Mouse (Mus musculus): ENCODE data around the gene Nusap1. TPM values are rescaled to one million over a fixed set of nuclear protein-coding genes. Genes with fewer than 3 reads are reported as not detected.
A peak's percentile ranks its signal among the peaks of the same experiment; 100 is the strongest.

Nusap1 gene
- polyA plus RNA-seq (2015; fragmentation: Nextera tagmentation; extraction: Ambion mirVana), result 79.5 and 79.7 TPM in 2 replicates

DNA sequence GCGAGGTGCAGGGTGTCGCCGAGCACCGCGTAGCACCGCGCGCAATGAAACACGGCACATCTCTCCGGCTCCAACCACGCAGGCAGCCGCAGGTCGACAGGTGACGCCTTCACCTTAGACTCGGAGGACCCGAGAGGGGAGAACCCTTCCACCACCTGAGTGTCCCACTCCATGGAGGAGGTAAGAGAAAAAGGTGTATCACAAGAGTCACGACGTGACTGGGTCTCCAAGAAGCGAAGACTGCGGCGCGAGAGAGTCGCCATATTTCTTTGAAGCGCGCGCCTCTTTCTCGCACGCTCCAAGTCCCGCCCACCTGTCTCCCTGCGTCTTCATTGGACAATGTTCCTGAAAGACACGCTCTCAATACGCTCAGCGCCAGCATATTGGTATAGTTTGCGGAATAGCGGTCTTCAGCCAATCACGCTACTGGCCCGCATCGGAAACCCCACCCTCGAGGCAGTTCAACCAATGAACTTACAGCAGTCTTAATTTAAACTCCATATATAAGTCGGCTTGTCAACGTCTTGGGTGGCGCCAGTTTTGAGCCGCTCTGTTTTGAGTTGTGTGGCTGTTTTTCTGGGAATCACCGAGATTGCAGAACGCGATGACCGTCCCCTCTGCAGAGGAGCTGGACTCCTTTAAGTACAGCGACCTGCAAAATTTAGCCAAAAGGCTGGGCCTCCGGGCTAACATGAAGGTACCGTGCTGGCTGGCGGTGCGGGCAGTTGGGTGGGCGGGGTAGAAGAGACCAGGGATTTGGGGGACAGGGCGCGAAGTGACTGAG, at the start of gene Nusap1, which contains the start of gene Oip5:
Gene Nusap1, plus strand, starts transcription at position 100 of the 784 bp plus-strand sequence.
Gene Oip5, minus strand, starts transcription at position 271 of the 784 bp plus-strand sequence.
- H3K9me3 ChIP-seq, result no peaks in the 10 kb centered on the region
- peaks cover 29% of the 10 kb centered on the region for H3K4me1 ChIP-seq
- ATAC-seq (ENCODE audit: insufficient number of reproducible peaks, insufficient read depth, low FRiP score, low TSS enrichment, low read depth), result peak; percentile 98
- H3K27me3 ChIP-seq, result no peaks in the 10 kb centered on the region
- WGBS, result under 1% methylated on average over 55 of the region's 55 CpGs
- peak within 1 kb of the TSS; percentile 74 for H3K4me2 ChIP-seq
- H3K27ac ChIP-seq, result peak within 1 kb of the TSS; percentile 72
- H3K9ac ChIP-seq, result peak within 1 kb of the TSS; percentile 80
- peak within 1 kb of the TSS; percentile 74 for H3K4me3 ChIP-seq
- H3K36me3 ChIP-seq, result peaks cover 5% of the 10 kb centered on the region; the same call in 1 of the 2 replicates

DNA sequence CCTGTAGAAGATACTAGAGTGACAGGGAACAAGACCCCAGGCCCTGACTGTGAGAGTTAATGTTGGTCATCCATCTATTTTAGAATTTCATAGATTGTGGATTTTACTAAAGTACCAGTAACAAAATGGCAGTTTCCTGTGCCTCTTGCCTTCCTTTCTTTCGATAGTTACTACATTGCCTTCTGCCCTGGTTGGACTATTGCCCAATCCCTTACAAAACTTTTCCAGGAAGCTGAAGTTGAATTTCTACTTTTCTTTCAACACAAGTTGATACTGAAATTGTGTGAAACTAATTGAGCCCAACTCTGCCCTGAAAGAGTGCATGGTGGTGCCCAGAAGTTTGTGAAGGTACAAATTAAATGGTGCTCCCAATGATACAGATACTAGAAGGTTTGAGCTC, 45.6 kb upstream of the Nusap1 start:
- WGBS, result 94% methylated on average over 1 of the region's 1 CpGs
- H3K9me3 ChIP-seq, result no peaks in the 10 kb centered on the region
- no peaks in the 10 kb centered on the region for H3K4me1 ChIP-seq
- no peak for ATAC-seq (ENCODE audit: insufficient number of reproducible peaks, insufficient read depth, low FRiP score, low TSS enrichment, low read depth)
- H3K4me3 ChIP-seq, result no peak overlapping the region
- no peaks in the 10 kb centered on the region for H3K27me3 ChIP-seq
- H3K4me2 ChIP-seq, result no peak overlapping the region
- H3K36me3 ChIP-seq, result peaks cover 22% of the 10 kb centered on the region
- H3K27ac ChIP-seq, result no peak overlapping the region
- H3K9ac ChIP-seq, result no peak overlapping the region

DNA sequence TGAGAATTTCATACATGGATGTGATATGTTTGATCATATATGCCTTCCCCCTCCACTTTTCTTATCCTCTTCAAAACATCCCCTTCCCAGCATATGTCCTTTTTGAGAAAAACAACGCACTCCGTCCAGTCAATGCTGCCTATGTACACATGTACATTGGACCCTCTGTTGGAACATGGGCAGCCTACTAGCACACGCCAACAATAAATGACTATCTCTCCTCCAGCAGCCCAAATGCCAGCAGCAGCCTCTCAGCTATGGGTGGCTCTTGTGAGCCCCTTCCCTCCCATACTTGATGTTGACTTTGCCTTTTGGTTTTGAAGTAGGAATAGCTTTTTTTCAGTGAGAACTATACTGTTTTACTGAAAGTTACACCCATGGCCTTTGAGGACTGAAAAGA, 36.5 kb upstream of the Nusap1 start:
- Histone ChIP-seq H3K27me3 (no peaks in the 10 kb centered on the region), H3K4me2 (no peak overlapping the region), H3K36me3 (0 out of 2 replicates have a peak, but pooled peaks cover 12% of the 10 kb centered on the region), H3K4me1 (no peaks in the 10 kb centered on the region), H3K9ac (no peak overlapping the region), H3K4me3 (no peak overlapping the region), H3K27ac (no peak overlapping the region), H3K9me3 (no peaks in the 10 kb centered on the region)
- 92% methylated on average over 3 of the region's 3 CpGs for WGBS
- ATAC-seq (ENCODE audit: insufficient number of reproducible peaks, insufficient read depth, low FRiP score, low TSS enrichment, low read depth), result no peak

DNA sequence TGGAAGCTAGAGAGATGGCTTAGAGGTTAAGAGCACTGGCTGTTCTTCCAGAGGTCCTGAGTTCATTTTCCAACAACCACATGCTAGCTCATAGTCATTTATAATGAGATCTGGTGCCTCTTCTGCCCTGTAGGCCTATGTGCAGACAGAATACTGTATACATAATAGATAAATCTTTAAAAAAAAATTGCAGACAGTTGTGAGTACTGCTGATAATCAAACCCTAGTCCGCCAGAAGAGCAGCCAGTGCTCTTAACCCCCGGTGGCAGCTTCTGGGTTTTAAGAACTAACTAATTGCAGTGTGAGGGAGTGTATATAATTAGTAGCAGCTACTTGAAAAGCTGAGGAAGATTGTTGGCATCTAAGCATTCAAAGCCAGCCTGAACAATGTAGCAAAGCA, 34.7 kb upstream of the Nusap1 start:
- ATAC-seq (ENCODE audit: insufficient number of reproducible peaks, insufficient read depth, low FRiP score, low TSS enrichment, low read depth), result no peak
- no peak overlapping the region for H3K4me2 ChIP-seq
- H3K9me3 ChIP-seq, result no peaks in the 10 kb centered on the region
- no peak overlapping the region for H3K27ac ChIP-seq
- H3K4me1 ChIP-seq, result no peaks in the 10 kb centered on the region
- H3K36me3 ChIP-seq, result peaks cover 15% of the 10 kb centered on the region; the same call in 1 of the 2 replicates
- no peak overlapping the region for H3K4me3 ChIP-seq
- no peak overlapping the region for H3K9ac ChIP-seq
- WGBS, result 43% methylated on average over 2 of the region's 2 CpGs
- H3K27me3 ChIP-seq, result no peaks in the 10 kb centered on the region

DNA sequence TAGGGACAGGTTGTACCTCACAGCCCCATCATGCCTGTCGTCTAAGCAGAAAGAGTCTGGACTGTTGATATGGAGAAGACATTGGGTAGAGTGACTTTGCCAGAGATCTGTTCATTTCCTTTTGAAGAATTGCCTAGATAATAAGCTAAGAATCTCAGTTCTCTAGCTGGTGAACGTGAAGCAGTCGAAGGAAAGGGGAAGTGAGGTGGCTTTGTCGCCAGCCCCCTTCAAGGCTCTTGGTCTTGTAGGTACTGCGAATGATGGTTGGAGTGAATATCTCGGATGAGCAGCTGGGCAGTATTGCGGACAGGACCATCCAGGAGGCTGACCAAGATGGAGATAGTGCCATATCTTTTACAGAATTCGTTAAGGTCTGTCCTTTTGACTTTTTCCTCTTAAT, 33.8 kb upstream of the Nusap1 start:
- ATAC-seq (ENCODE audit: insufficient number of reproducible peaks, insufficient read depth, low FRiP score, low TSS enrichment, low read depth), result no peak
- WGBS, result 87% methylated on average over 8 of the region's 8 CpGs
- Histone ChIP-seq H3K36me3 (peaks cover 11% of the 10 kb centered on the region; the same call in 1 of the 2 replicates), H3K4me2 (no peak overlapping the region), H3K9ac (no peak overlapping the region), H3K4me3 (no peak overlapping the region), H3K9me3 (no peaks in the 10 kb centered on the region), H3K27ac (no peak overlapping the region), H3K4me1 (no peaks in the 10 kb centered on the region), H3K27me3 (no peaks in the 10 kb centered on the region)

DNA sequence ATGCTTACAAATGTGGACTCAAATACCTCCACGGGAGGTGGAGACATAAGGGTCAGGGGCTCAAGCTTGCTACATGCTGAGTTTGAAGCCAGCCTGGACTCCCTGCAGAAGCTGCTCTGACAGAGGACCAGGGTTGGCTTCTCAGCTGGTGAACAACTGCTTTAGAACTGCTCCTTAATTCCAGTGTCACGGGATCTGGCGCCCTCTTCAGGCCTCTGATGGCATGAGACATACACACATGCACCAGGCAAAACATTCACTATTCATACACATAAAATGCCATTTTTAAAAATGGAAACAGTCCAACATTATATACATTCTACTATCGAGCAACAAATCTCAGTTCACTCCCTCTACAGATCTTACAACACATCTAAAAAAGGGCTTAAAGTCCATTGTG, 30.7 kb upstream of the Nusap1 start:
- no peak for ATAC-seq (ENCODE audit: insufficient number of reproducible peaks, insufficient read depth, low FRiP score, low TSS enrichment, low read depth)
- Histone ChIP-seq H3K27me3 (no peaks in the 10 kb centered on the region), H3K4me1 (no peaks in the 10 kb centered on the region), H3K4me2 (no peak overlapping the region), H3K9me3 (no peaks in the 10 kb centered on the region), H3K36me3 (peaks cover 17% of the 10 kb centered on the region), H3K27ac (no peak overlapping the region), H3K9ac (no peak overlapping the region), H3K4me3 (no peak overlapping the region)
- 13% methylated on average over 4 of the region's 4 CpGs for WGBS

DNA sequence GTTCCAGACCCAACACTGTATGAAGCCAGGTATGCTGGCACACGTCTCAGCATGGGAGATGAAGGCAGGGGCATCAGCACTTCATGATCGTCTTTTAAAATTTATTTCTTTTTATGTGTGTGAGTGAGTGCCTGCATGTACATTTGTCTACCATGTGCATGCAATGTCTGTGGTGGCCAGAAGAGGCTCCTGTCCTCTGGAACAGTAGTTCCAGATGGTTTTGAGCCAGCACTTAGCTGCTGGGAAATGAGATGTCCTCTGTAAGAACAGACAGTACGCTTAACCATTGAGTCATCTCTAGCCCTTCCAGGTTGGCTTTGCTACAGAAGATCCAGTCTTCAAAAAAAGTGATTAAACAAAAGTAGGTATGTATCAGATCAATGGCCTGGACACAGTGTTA, 26.9 kb upstream of the Nusap1 start:
- H3K4me2 ChIP-seq, result no peak overlapping the region
- no peak for ATAC-seq (ENCODE audit: insufficient number of reproducible peaks, insufficient read depth, low FRiP score, low TSS enrichment, low read depth)
- H3K27me3 ChIP-seq, result no peaks in the 10 kb centered on the region
- no peak overlapping the region for H3K4me3 ChIP-seq
- H3K27ac ChIP-seq, result no peak overlapping the region
- no peaks in the 10 kb centered on the region for H3K9me3 ChIP-seq
- H3K36me3 ChIP-seq, result peaks cover 11% of the 10 kb centered on the region
- peaks cover 6% of the 10 kb centered on the region for H3K4me1 ChIP-seq
- 86% methylated on average over 3 of the region's 3 CpGs for WGBS
- no peak overlapping the region for H3K9ac ChIP-seq

DNA sequence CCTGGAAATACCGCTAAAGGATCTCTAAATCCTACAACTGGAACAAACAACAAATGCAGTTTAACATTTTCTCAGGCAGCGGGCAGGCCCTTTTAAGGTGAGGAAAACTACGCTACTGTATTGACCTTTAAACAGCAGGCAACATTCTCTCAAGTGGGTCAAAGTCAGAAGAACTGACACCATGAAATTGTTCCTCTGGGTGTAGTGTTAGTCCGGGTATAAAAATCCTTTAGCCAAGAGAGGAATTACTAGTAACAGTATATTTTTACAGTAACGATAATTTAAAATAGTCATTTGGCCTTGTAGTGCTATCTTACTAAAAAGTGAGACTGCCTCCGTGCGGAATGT, 24.4 kb upstream of the Nusap1 start:
- peak overlapping the region; percentile 97 for H3K4me3 ChIP-seq
- 9% methylated on average over 7 of the region's 7 CpGs for WGBS
- peak overlapping the region; percentile 69 for H3K4me2 ChIP-seq
- H3K4me1 ChIP-seq, result peaks cover 6% of the 10 kb centered on the region
- peaks cover 30% of the 10 kb centered on the region for H3K36me3 ChIP-seq
- no peaks in the 10 kb centered on the region for H3K27me3 ChIP-seq
- peak overlapping the region; percentile 84 for H3K27ac ChIP-seq
- 0 out of 2 replicates have a peak overlapping the region, but pooled peaks have one; percentile 40 for H3K9ac ChIP-seq
- H3K9me3 ChIP-seq, result no peaks in the 10 kb centered on the region
- no peak for ATAC-seq (ENCODE audit: insufficient number of reproducible peaks, insufficient read depth, low FRiP score, low TSS enrichment, low read depth)

DNA sequence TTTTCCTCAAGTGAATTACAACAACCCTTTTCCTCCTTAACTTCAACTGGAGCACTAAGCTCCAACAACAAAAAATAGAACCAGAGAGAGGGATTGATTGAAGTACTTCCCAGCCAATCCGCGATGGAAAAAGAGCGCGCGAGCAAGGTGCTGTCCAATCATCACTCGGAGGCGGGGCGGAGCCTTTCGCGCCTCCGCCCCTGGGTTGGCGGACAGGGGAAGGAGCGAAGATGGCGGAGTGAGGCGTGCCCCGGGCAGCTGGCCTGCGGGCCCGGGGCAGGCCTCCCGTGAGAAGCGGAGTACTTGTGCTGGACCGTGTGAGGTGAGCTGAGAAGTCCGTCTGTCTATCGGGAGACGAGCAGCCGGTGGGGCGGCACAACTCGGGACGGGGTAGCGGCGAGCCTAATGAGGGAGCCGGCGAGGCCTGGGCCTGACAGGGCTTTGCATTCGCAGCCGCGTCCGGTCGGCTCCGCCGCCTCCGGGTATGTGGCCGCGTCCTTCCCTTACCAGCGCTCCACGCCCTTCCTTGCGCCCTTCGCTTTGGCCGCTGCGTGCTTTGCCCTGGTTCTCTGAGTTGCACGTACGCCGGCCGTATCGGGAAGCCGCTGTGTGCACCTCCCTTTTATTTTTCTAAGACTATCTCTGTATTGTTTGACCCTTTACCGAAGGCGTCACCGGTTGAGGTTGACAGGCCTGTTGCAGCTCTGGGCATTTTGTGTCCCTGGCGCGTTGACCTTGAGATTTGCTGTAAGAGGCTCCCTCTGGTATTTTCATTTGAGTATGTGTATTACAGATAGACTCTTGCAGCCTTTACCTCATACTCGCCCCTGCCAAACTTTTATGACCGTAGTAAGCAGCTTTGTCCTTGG, 23.8 kb upstream of the Nusap1 start:
- whole genome bisulfite sequencing, result under 1% methylated on average over 61 of the region's 61 CpGs
- Histone ChIP-seq H3K4me1 (peaks cover 6% of the 10 kb centered on the region), H3K36me3 (peaks cover 35% of the 10 kb centered on the region), H3K9ac (peak overlapping the region; percentile 97), H3K9me3 (no peaks in the 10 kb centered on the region), H3K27me3 (no peaks in the 10 kb centered on the region), H3K27ac (peak overlapping the region; percentile 86), H3K4me3 (peak overlapping the region; percentile 97), H3K4me2 (peak overlapping the region; percentile 69)
- ATAC-seq (ENCODE audit: insufficient number of reproducible peaks, insufficient read depth, low FRiP score, low TSS enrichment, low read depth), result peak; percentile 97

DNA sequence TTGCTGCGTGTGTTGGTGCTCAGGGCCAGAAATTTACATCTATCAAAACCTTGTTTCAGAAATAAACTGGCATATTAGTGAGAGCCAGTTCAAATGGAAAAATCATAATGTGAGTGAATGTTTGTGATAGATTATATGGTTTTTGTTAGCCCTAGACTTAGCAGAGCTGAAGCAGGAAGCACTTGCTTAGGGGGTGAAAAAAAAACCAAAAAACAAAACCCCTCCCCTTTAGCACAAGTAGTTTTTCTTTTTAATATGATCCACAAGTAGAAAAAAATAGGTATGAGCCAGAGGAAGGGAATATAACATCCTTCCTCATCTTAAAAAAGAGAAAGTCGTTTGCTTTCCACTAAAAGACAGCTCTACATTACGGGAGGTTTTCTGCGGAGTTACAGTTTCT, 22.8 kb upstream of the Nusap1 start:
- Histone ChIP-seq H3K4me2 (peak overlapping the region; percentile 69), H3K9me3 (no peaks in the 10 kb centered on the region), H3K9ac (peak overlapping the region; percentile 97), H3K27me3 (no peaks in the 10 kb centered on the region), H3K27ac (peak overlapping the region; percentile 86; the same call in 1 of the 2 replicates), H3K4me1 (peaks cover 6% of the 10 kb centered on the region), H3K36me3 (peaks cover 43% of the 10 kb centered on the region), H3K4me3 (peak overlapping the region; percentile 97)
- no peak for ATAC-seq (ENCODE audit: insufficient number of reproducible peaks, insufficient read depth, low FRiP score, low TSS enrichment, low read depth)
- 41% methylated on average over 4 of the region's 4 CpGs for WGBS

DNA sequence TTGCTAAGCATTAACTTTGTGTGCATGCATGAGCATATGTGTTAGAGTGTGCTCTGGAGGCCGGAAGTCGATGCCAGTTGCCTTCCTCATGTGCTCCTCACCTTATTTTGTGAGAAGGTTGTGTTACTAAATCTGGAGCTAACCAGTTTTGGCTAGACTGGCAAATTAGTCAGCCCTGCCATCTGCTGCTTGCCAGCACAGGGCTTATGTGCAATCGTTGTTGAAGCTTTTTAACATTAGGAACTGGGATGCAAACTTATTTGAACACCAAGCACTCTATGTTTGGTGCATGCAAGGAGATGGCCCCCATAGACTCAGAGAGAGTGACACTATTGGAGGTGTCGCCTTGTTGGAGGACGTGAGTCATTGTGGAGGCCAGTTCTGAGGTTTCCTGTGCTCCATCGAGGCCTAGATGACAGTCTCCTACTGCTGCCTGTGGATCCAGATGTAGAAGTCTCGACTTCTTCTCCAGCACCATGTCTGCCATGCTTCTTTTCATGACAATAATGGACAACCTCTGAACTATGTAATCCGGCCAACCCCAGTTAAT, 21.2 kb upstream of the Nusap1 start:
- no peaks in the 10 kb centered on the region for H3K27me3 ChIP-seq
- WGBS, result 92% methylated on average over 8 of the region's 8 CpGs
- H3K27ac ChIP-seq, result no peak overlapping the region
- no peak overlapping the region for H3K4me3 ChIP-seq
- H3K36me3 ChIP-seq, result peaks cover 47% of the 10 kb centered on the region
- no peak overlapping the region for H3K9ac ChIP-seq
- H3K9me3 ChIP-seq, result no peaks in the 10 kb centered on the region
- H3K4me1 ChIP-seq, result peaks cover 6% of the 10 kb centered on the region
- ATAC-seq (ENCODE audit: insufficient number of reproducible peaks, insufficient read depth, low FRiP score, low TSS enrichment, low read depth), result no peak
- no peak overlapping the region for H3K4me2 ChIP-seq

All from embryonic facial prominence, embryonic 13.5 days (tissue).